Mouse (Mus musculus) cerebellum, adult 18-20 months (tissue): ENCODE data around the gene St7.

Experiments
- DNase-seq, 2 experiments: peaks; one replicate each; pipeline ENCODE4 v3.0.0; 2021

Gene St7

DNA sequence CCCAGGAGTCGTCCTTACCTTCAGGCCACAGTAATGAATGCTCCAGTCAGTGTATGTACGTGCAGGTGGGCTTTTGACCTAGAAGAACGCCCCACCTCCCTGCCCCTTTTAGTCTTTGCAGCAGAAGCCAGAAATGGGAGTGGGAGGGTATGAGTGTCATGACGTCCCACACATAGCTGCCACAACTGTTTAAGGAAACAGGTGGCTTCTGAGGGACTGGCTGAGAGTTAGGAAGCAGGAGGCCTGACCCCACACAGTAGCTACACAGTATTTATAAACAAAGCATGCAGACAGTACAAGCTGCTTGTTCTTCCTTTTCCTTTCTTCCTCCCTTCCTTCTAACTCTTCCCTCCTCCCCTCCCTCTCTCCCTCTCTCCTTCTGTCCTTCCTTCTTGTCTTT, 135.6 kb downstream of the St7 start:
- DNase-seq = no peak

DNA sequence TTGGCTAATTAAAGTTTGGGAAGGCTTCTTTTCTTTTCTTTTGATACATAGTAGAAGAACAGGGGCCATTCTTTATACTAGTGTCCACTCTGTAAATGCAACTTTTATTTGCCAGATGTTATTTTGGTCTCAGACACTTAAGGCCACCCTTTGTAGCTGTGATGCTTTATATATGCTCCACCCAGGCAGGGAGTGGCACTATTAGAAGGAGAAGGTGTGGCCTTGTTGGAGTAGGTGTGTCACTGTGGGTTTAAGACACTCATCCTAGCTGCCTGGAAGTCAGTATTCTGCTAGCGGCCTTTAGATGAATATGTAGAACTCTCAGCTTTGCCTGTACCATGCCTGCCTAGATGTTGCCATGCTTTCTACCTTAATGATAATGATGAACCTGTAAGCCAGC, 137.2 kb downstream of the St7 start:
- no peak for DNase-seq

GRCm38 (mm10) chr6:17834493-17834892, 141.8 kb downstream of the St7 start:
- peak; percentile 75 to 80 for DNase-seq

- DNase-seq = no peak
Measured at GRCm38 (mm10) chr6:17835693-17836092, 143.0 kb downstream of the St7 start.

GRCm38 (mm10) chr6:17837676-17838075, 144.9 kb downstream of the St7 start:
- DNase-seq = no peak

- DNase-seq = no peak
Measured at GRCm38 (mm10) chr6:17840431-17840830, 147.7 kb downstream of the St7 start.

DNA sequence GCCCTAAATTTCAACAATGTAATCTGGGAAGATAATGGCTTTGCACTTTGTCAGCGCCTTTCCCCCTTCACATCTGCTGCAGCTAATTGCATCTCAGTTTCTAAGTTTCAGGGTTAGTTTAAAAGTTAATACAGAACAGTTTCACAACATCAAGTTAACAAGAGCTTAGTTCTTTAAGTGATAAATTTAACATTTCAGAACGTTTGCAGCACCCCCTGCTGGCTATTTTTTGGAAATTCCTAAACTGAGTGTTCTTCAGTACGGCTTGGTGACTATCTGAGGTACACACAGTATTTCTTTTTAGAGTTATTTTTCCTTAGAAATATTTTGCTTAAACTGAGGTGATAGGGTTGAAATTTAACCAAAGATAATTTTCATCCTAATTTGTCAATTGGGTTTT, 150.0 kb downstream of the St7 start:
- DNase-seq = peak; percentile 56 to 59

- DNase-seq = no peak
Measured at GRCm38 (mm10) chr6:17851316-17851715, 158.6 kb downstream of the St7 start.

DNA sequence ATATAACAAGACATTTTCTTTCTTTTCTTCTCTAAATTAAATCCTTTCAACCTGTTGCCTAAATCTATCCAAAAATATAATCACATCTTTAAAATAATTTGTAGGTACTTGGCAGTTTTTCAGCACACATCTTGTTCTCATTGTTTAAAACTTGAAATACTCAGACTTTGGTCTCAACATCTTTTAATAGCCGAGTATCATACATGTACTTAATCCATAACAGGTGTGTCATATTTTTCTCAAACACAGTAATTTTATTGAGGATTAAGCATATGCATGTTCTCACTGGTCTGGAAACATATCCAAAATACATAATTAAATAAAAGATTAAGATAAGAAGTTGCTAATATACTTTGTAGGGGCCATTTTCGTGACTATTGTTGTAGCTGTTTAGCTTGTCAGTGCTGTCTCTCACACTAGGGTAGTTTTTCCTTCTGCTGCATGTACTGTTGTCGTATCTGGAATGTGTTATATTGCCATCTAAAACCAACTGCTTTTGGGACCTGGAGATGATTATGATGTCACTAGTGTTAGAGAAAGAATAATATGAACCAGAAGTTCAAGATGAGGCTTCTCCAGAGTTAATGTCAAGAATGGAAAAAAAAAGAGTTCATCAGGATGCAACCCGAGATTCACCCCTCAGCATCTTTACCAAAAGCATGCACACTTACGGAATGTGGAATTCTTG, 161.0 kb downstream of the St7 start:
- no peak for DNase-seq

- no peak for DNase-seq
Measured at GRCm38 (mm10) chr6:17855616-17856015, 162.9 kb downstream of the St7 start.

GRCm38 (mm10) chr6:17859564-17859963, 166.8 kb downstream of the St7 start:
- no peak for DNase-seq

DNA sequence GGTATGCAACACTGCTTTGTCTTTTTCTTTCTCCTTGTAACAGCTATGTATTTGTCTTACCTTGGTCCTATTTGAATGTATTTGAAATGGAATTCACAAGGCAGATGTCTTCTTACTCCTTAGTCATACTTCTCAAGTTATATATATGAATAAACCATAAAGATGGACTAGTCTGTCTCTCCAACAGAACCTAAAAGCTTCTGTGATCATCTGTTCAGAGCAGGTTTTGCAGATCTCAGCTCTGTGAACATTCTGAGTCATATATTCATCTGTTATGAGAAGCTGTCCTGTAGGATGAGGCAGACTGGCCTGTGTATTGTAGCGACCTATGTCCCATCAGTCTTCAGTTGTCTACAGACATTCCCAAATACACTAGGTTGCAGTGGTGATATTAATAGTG, 167.7 kb downstream of the St7 start:
- no peak for DNase-seq

DNA sequence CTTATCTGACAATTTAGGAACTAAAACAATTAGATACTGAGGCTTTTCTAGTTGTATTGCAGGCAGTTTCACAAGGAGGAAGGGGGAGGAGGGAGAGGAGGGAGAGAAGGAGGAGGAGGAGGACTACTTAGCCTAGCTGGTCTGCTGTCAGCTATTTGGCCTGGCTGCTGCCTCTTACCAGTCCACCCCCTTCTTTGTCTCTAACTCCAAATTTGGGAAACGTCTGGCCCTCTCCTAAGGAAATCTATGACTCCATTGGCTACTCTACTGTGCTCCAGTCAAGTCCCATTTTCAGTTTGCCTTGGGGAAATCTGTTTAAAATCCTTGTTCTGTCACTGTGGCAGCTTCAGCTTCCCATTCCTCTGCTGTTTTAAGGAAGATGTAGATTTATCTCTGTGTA, 175.1 kb downstream of the St7 start:
- no peak for DNase-seq

DNA sequence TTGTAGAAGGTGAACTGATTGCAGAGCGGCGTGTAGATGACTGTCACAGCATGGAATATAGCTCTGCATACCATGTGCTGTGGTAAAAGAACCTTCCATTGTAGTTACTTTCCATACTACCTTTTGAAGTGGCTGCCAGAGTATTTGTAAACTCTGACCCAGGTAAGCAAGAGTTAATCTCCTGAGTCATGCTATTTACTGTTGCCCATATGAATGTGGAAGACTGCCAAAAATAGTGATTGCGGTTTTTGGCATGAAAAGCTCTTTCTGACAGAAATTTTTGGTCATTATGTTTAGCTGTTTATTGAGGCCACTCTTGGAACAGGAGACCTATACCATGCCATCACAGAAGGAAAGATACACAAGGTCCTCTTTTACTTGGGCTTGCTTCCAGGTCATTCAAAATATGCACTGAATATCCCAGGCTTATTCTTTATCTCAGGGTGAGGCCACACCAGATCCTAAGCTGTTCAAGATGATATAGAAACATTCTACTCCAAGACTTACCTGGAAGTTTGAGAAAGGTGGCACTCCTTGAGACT, 179.2 kb downstream of the St7 start:
- DNase-seq = no peak

- no peak for DNase-seq
Measured at GRCm38 (mm10) chr6:17875606-17876005, 182.9 kb downstream of the St7 start.

DNA sequence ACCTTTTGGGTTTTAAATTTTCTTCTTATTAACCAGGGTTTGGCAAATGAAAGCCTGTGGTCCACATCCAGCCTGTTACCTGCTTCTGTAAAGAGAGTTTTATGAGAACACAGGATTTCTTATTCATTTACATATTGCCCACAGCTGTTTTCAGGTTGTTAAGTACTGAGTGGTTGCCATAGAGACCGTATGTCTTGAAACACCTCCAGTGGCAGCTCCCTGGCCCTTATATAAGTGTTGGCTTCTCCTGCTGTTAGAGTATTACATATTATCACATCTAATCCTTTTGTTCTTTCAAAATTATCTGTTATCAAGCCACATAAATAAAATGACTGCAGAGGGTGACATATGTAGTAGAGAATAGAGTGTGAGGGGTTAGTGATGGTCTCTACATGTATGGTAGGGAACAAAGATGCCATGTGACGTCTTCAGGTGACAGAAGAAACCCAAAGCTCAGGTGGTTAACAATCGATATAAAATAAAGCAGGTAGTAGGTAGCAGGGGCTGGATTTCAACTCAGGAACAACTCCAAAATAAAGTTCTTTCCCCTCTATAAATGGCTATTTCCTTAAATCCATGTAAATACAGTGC, 183.4 kb downstream of the St7 start:
- DNase-seq = no peak

GRCm38 (mm10) chr6:17876670-17877179, 184.0 kb downstream of the St7 start:
- DNase-seq = no peak

DNA sequence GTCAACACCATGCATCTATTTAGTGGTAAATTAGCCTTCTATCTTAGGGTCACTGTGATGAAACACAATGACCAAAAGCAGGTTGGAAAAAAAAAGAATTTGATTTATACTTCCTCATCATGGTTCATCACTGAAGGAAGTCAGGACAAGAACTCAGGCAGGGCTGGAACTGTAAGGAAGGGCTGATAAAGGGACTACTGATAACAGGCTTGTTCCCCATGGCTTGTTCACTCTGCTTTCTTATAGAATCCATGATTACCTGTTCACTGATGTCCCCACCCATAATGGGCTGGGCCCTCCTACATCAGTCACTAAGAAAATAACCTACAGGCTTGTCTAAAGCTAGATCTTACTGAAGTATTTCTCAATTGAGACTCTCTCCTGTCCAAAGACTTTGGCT, 190.2 kb downstream of the St7 start:
- no peak for DNase-seq

DNA sequence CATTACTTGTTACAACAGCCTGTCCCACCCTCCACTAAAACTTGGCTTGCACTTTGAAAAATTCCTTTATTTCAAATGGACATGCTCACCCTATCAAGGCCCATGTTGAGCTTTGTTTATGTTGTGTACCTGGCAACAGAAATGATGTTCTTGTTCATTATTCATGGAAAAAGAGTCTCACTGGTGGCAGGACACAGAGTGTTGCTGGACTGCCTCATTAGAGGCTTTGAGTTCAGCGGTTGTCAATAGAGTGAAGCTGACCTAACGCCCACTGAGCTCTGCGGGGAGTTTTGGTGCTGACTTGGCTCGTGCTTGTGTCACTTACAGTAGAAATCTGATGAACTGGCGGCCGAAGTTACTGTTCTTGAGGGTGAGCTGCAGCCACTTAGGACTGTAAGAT, 195.0 kb downstream of the St7 start:
- DNase-seq = no peak

- no peak for DNase-seq
Measured at GRCm38 (mm10) chr6:17895562-17895961, 202.8 kb downstream of the St7 start.

GRCm38 (mm10) chr6:17898539-17898938, 205.8 kb downstream of the St7 start:
- no peak for DNase-seq

GRCm38 (mm10) chr6:17903355-17903754, 210.6 kb downstream of the St7 start:
- DNase-seq = peak; percentile 40 to 50

DNA sequence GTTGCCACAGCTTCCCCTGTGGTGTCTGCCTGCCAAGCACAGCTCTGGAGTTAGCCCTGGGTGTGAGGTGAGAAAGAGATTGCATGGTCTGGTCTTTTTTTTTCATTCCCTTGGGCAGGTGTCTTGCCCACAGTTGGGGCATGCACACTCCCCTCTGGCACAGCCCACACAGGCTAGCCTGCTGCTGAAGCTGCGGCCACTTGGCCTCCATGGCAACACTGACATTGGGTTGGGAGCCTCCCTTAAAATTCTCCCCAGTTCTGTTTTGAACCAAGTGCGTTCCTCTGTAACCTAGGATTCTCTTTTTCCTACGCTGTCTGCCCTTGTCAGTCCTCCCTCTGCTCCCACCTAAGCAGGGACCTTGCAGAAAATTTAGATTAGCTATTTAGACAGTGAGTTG, 213.0 kb downstream of the St7 start:
- DNase-seq = no peak

GRCm38 (mm10) chr6:17906289-17906688, 213.6 kb downstream of the St7 start:
- no peak for DNase-seq

DNA sequence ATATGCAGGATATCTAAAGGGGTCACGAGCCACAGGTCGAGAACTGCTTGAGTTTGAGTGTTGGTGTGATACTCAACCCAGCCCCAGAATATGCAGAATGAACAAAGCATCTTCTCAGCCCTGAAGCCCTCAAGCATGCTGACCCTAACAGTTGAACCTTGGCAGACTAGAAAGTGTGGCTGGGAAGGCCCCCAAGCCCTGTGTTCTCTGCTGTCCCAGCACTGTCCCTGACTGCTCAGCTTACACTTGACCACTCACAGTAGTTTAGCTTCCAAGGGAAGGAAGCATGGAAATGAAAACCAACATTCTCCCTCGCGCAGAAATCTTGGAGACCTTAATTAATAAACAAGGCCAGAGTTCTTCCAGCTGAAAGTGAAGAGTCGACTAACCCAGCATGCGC, 219.6 kb downstream of the St7 start:
- no peak for DNase-seq
